Mouse (Mus musculus): ENCODE measurements at regions not wholly inside any gene's neighbourhood (a gene's known extent, or its start where the extent isn't known, plus 50 kb on each side); places are given as distances from the start of the nearest gene placed in this dataset.

DNA sequence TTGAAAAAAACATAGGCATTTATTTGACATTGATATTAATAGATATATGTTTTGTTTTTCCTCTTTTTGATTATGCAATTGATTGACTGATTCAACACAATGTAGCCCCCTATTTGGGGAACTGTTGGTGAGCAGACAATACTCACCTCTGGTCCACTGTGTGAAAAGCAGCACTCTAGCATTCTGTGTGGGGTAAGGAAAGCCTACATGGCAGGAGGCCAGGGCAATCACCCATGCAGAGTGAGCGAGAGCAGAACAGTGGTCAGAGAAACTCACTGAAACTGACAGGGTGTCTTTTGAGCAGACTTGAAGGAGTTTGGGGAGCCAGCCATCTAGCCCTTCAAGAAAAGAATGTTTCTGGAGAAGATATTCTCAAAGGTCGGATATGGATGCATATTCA lies 73.2 kb upstream of the Azi2 start:
- Histone ChIP-seq H3K4me3 (replicated peaks) (no peak overlapping the region), H3K4me1 (ENCODE audit: control insufficient read depth) (no peaks in the 10 kb centered on the region), H3K36me3 (ENCODE audit: control insufficient read depth) (no peaks in the 10 kb centered on the region), H3K9me3 (ENCODE audit: control insufficient read depth, low read length) (no peaks in the 10 kb centered on the region; the same call in 1 of the 2 replicates), H3K27me3 (ENCODE audit: control insufficient read depth) (no peaks in the 10 kb centered on the region)
- TF ChIP-seq GATA1 (IDR thresholded peaks at IDR 0.05; ENCODE audit: low read length) (no peak), TAL1 (IDR thresholded peaks at IDR 0.05; ENCODE audit: low read length) (no peak)

DNA sequence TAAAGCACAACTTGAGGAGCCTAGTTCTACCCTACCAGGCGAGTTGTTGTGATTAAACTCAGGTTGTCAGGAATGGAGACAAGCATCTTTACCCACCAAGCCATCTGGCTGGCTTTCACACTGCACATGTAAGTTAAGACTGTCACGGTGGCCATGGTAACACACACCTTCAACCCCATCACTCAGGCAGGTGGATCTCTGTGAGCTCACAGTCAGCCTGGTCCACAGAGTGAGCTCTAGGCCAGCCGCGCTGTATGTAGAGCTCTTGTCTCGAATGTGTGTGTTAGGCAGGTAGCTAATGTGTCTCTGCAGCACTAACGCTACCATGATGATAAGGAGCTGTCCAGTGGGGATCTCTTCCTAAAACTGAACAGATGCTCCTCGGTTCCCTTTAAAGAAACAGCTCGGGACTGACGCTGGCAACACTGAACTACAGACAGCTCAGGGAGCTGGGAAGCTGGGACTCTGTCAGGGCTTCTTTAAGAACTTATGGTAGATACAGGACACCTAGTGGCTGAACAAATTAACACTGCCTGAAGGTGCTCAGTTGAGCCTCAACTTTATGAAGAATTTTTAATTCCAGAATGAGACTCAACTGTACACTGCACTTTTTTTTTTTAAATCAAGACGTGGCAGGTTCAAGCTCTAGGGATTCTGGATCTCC lies 73.8 kb upstream of the Azi2 start:
- H3K36me3 ChIP-seq (ENCODE audit: control insufficient read depth), result no peaks in the 10 kb centered on the region
- H3K9me3 ChIP-seq (ENCODE audit: control insufficient read depth, low read length), result no peaks in the 10 kb centered on the region; the same call in 1 of the 2 replicates
- H3K27me3 ChIP-seq (ENCODE audit: control insufficient read depth), result no peaks in the 10 kb centered on the region
- TF ChIP-seq TAL1 (IDR thresholded peaks at IDR 0.05; ENCODE audit: low read length) (no peak), GATA1 (IDR thresholded peaks at IDR 0.05; ENCODE audit: low read length) (no peak)
- no peak overlapping the region for H3K4me3 ChIP-seq (replicated peaks)
- no peaks in the 10 kb centered on the region for H3K4me1 ChIP-seq (ENCODE audit: control insufficient read depth)

DNA sequence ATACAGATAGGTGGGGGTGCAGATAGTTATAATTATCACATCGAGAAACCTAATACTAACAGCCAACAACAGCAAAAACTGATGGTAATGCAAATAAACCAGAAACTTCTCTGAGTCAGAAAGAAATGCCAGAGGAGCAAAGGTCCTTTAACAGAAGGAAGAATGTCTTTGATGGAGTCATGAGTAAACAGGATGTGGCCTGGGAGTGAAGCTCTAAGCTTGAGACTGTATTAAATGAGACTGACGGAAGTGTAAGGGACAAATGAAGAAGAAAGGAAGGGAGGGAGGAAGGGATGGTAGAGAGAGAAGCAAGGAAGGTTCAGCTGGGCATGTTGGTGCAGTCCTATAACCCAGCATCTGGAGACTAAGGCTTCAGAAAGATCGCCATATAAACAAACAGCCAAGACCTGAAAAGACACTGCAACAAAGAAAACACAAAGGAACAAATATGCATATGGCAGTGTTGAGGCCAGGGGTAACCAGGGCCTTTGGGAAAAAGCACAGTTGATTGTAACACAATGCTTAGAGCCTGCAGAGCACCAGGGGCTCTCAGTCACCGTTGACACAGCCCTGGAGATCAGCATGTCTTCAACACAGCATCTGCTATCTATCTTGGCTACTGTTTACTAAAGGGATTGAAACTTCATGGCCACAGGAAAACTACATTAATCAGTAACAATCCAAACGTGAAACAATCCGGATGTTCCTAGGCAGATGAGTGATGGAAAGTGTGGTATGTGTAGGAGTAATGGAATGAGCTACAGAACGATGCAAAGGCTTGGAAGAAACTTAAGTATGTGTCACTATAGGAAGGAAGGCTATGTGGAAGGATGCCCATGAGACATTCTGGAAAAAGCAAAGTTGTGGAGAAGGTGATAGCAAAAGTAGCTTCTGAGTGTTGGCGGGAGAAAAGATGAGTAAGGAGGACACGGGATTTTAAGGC lies 77.9 kb upstream of the Azi2 start:
- Histone ChIP-seq H3K4me1 (ENCODE audit: control insufficient read depth) (no peaks in the 10 kb centered on the region), H3K27me3 (ENCODE audit: control insufficient read depth) (no peaks in the 10 kb centered on the region), H3K4me3 (replicated peaks) (no peak overlapping the region), H3K9me3 (ENCODE audit: control insufficient read depth, low read length) (no peaks in the 10 kb centered on the region), H3K36me3 (ENCODE audit: control insufficient read depth) (no peaks in the 10 kb centered on the region)
- no peak for TF ChIP-seq GATA1 (IDR thresholded peaks at IDR 0.05; ENCODE audit: low read length)
- no peak for TF ChIP-seq TAL1 (IDR thresholded peaks at IDR 0.05; ENCODE audit: low read length)

DNA sequence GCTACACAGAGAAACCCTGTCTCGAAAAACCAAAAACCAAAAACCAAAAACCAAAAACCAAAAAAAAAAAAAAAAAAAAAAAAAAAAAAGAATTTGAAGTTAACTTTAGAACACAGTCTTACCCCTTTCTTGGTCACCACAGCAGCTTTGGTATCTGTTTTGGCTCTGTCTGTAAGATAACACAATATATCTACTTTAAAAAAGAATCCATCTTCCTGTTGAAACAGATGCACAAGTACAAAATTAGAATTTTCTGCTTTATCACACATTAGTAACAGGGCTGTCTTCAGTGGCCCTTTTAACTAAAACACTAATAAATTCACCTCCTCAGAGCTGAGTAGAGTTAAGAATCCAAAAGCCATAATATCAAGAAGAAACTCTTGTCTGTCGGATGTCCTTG lies 80.5 kb upstream of the Azi2 start:
- H3K9me3 ChIP-seq (ENCODE audit: control insufficient read depth, low read length), result no peaks in the 10 kb centered on the region
- TF ChIP-seq GATA1 (IDR thresholded peaks at IDR 0.05; ENCODE audit: low read length) (no peak), TAL1 (IDR thresholded peaks at IDR 0.05; ENCODE audit: low read length) (no peak)
- no peaks in the 10 kb centered on the region for H3K27me3 ChIP-seq (ENCODE audit: control insufficient read depth)
- no peaks in the 10 kb centered on the region for H3K36me3 ChIP-seq (ENCODE audit: control insufficient read depth)
- no peaks in the 10 kb centered on the region for H3K4me1 ChIP-seq (ENCODE audit: control insufficient read depth)
- H3K4me3 ChIP-seq (replicated peaks), result no peak overlapping the region

DNA sequence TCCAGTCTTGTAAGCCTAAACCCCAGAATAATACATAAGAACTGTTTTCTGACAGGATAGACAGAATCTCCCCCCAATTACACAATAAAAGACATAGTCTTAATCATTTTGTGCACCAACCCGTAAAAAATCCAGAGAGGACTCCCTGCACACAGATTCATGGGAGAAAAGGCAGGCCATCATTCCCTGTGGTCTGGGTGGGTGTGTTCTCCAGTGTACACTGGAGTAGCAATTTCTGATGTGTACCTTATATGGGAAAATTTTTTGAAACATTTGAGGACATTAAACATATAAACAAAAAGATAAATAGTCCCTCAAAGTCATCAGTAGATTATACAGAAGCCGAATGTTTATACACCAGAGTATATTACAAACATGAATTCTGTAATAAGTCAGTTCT lies 83.1 kb upstream of the Azi2 start:
- H3K36me3 ChIP-seq (ENCODE audit: control insufficient read depth), result no peaks in the 10 kb centered on the region
- no peaks in the 10 kb centered on the region for H3K9me3 ChIP-seq (ENCODE audit: control insufficient read depth, low read length)
- H3K4me3 ChIP-seq (replicated peaks), result no peak overlapping the region
- H3K27me3 ChIP-seq (ENCODE audit: control insufficient read depth), result no peaks in the 10 kb centered on the region
- H3K4me1 ChIP-seq (ENCODE audit: control insufficient read depth), result no peaks in the 10 kb centered on the region
- TF ChIP-seq GATA1 (IDR thresholded peaks at IDR 0.05; ENCODE audit: low read length) (no peak), TAL1 (IDR thresholded peaks at IDR 0.05; ENCODE audit: low read length) (no peak)

DNA sequence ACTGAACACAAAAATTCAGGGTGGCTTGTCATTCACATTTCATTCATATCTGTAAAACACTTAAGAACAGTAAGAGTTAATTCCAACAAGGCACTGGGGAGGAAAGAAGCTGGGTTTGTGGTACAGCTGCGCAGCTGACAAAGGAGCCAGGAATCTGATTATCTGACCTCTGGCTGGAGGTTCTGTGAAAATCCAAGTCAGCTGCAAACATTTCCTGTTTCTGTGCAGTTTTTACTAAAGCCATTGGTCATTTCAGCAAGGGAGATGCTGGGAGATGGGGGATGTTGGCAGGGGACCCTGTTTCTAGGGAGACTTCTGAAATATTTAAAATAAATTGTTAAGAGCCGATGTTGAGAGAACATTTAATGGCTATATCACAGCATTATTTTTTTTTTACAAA lies 83.6 kb upstream of the Azi2 start:
- Histone ChIP-seq H3K9me3 (ENCODE audit: control insufficient read depth, low read length) (no peaks in the 10 kb centered on the region), H3K27me3 (ENCODE audit: control insufficient read depth) (no peaks in the 10 kb centered on the region), H3K4me1 (ENCODE audit: control insufficient read depth) (no peaks in the 10 kb centered on the region), H3K36me3 (ENCODE audit: control insufficient read depth) (no peaks in the 10 kb centered on the region), H3K4me3 (replicated peaks) (no peak overlapping the region)
- no peak for TF ChIP-seq TAL1 (IDR thresholded peaks at IDR 0.05; ENCODE audit: low read length)
- no peak for TF ChIP-seq GATA1 (IDR thresholded peaks at IDR 0.05; ENCODE audit: low read length)

DNA sequence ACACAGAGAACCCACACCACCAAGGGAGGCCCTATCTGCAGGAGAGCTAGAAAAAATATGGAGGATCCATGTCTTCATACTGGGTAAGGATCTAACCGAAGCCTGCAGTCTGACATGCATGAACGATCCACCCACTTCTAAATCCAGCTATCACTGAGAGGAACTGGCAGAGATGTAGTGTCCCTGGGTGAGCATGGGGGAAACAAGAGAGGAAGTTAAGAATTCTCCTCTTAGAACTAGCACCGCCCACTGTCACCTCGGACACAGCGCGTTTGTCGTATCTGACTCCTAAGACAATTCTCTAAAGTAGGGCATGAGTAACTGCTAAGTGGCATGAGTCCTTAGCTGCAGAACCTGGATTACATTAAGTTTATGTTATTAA lies 112.8 kb upstream of the Azi2 start:
- H3K27me3 ChIP-seq (ENCODE audit: control insufficient read depth), result no peaks in the 10 kb centered on the region
- no peak overlapping the region for H3K4me3 ChIP-seq (replicated peaks)
- H3K4me1 ChIP-seq (ENCODE audit: control insufficient read depth), result no peaks in the 10 kb centered on the region

DNA sequence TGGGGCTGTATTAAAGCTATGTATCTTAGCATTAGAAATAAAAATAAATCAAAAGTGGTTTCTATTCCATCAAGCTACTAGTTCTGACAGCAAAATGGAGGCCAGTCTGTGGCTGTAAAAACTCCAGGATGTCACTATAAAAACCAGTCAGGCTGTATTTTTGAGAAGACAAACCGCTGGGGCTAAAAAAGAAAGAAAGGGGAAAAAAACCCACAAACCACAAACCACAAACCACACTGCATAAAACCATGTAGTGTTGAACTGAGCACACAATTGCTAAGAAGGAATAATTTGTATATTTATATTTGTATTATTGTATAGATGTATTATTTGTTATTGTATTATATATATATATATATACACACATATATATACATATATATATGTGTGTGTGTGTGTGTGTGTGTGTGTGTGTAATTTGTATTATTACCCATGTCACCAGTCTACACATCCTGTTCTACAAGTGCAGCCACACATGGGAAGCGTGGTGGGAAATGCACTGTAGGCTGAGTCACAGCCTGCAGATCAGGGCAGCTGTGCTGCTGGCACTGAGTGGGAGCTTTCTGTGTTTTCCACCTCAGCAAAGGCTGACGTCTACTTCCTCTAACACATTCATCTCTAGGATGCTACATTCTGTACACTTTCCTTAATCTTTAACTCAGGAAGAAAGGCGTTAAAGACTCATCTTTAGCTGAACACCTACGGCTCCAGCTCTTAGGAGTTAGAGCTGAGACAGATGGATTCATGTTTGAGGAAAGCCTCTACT lies 113.4 kb upstream of the Azi2 start:
- Histone ChIP-seq H3K4me1 (ENCODE audit: control insufficient read depth) (no peaks in the 10 kb centered on the region), H3K27me3 (ENCODE audit: control insufficient read depth) (no peaks in the 10 kb centered on the region), H3K36me3 (ENCODE audit: control insufficient read depth) (no peaks in the 10 kb centered on the region), H3K9me3 (ENCODE audit: control insufficient read depth, low read length) (no peaks in the 10 kb centered on the region), H3K4me3 (replicated peaks) (no peak overlapping the region)
- TF ChIP-seq GATA1 (IDR thresholded peaks at IDR 0.05; ENCODE audit: low read length), result no peak

More for the DNA sequence above, 112.8 kb upstream of the Azi2 start:
- Histone ChIP-seq H3K9me3 (ENCODE audit: control insufficient read depth, low read length) (no peaks in the 10 kb centered on the region), H3K36me3 (ENCODE audit: control insufficient read depth) (no peaks in the 10 kb centered on the region)
- TF ChIP-seq GATA1 (IDR thresholded peaks at IDR 0.05; ENCODE audit: low read length), result no peak
- TF ChIP-seq TAL1 (IDR thresholded peaks at IDR 0.05; ENCODE audit: low read length), result no peak

DNA sequence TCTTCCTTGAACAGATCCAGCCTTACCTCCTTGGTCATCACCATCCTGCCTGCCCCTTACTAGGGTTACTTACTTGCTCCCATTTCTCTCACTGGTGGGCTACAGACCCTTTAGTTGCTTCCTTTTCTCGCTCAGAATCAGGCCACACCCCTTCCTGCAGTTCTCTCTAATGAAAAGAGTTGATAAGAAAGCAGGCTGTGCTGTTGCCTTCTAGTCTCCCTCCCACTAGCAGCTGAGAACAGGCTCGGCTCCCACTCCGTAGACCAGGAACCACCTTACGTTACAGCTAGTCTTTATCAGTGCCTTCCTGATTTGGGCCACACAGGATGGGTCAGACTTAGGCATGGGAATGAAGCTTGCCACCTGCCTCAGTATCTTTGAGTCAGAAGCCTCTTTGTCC lies 117.3 kb upstream of the Azi2 start:
- Histone ChIP-seq H3K9me3 (ENCODE audit: control insufficient read depth, low read length) (no peaks in the 10 kb centered on the region), H3K36me3 (ENCODE audit: control insufficient read depth) (no peaks in the 10 kb centered on the region), H3K4me1 (ENCODE audit: control insufficient read depth) (no peaks in the 10 kb centered on the region), H3K4me3 (replicated peaks) (no peak overlapping the region), H3K27me3 (ENCODE audit: control insufficient read depth) (no peaks in the 10 kb centered on the region)
- TF ChIP-seq TAL1 (IDR thresholded peaks at IDR 0.05; ENCODE audit: low read length) (no peak), GATA1 (IDR thresholded peaks at IDR 0.05; ENCODE audit: low read length) (no peak)

Data from erythroblast, embryonic 14.5 days (primary cell).